Comparison of ENCODE assay signal across 40 mouse cellular contexts in genomic region chr3:69194496-69194895, GRCm38 (mm10). TPM values are rescaled to one million over a fixed set of nuclear protein-coding genes. Genes with fewer than 3 reads are reported as not detected.
DNase-seq lines count a peak whose midpoint lies in the region; ATAC-seq and TF ChIP-seq lines count a peak whose summit lies in the region.
"Had no signal": no experiment of that assay in that cellular context is flagged by ENCODE, and none has a peak within 500 bp of the region (broad histone marks: within the 10 kb centered on the region; RNA-seq: fewer than 3 reads in every experiment).

No protein-coding gene starts in this region.

- H3K4me1 ChIP-seq in heart, embryonic 12.5 days (replicated peaks): no peaks in the 10 kb centered on the region; the same call in 1 of the 2 replicates
- peaks cover 31% of the 10 kb centered on the region for H3K4me1 ChIP-seq in limb, embryonic 10.5 days
- no peaks in the 10 kb centered on the region for H3K4me1 ChIP-seq in liver, embryonic 12.5 days
- H3K4me1 ChIP-seq: heart, embryonic 10.5 days had no signal

- no peaks in the 10 kb centered on the region for H3K9me3 ChIP-seq in heart, embryonic 12.5 days (replicated peaks)
- no peaks in the 10 kb centered on the region for H3K9me3 ChIP-seq in limb, embryonic 10.5 days (replicated peaks)
- no peaks in the 10 kb centered on the region for H3K9me3 ChIP-seq in liver, embryonic 12.5 days (replicated peaks)
- H3K9me3 ChIP-seq: embryonic facial prominence, embryonic 12.5 days; heart, embryonic 10.5 days; hindbrain, embryonic 13.5 days; limb, embryonic 15.5 days had no signal

- H3K4me3 ChIP-seq in heart, embryonic 12.5 days: no peak overlapping the region
- H3K4me3 ChIP-seq in layer of hippocampus, adult 2 months: no peak overlapping the region
- H3K4me3 ChIP-seq in limb, embryonic 10.5 days: no peak overlapping the region
- H3K4me3 ChIP-seq in liver, embryonic 12.5 days: no peak overlapping the region
- H3K4me3 ChIP-seq: embryonic facial prominence, embryonic 12.5 days; heart, embryonic 10.5 days; hindbrain, embryonic 13.5 days; limb, embryonic 15.5 days had no signal

- no peak for ATAC-seq in heart, embryonic 12.5 days (ENCODE audit: insufficient number of reproducible peaks, low FRiP score)
- no peak for ATAC-seq in liver, embryonic 12.5 days
- ATAC-seq: activated CD4-positive, CD25-positive, alpha-beta regulatory T cell, adult 4 months; forebrain, embryonic 16.5 days had no signal

- H3K36me3 ChIP-seq in heart, embryonic 12.5 days: no peaks in the 10 kb centered on the region
- H3K36me3 ChIP-seq in limb, embryonic 10.5 days: no peaks in the 10 kb centered on the region
- no peaks in the 10 kb centered on the region for H3K36me3 ChIP-seq in liver, embryonic 12.5 days
- H3K36me3 ChIP-seq: embryonic facial prominence, embryonic 12.5 days; heart, embryonic 10.5 days; hindbrain, embryonic 13.5 days; limb, embryonic 15.5 days had no signal

- TF ChIP-seq CTCF in layer of hippocampus, adult 2 months (conservative IDR thresholded peaks at IDR 0.05): no peak

- peak; percentile 38 for DNase-seq in adrenal gland, adult 2 months
- no peak for DNase-seq in adrenal gland, postnatal 4 days (ENCODE audit: low spot score in 2 of 2)
- DNase-seq in heart, adult 11 months: peak; percentile 55
- no peak for DNase-seq in layer of hippocampus, adult 2 months (ENCODE audit: low spot score in 2 of 2)
- DNase-seq in layer of hippocampus, adult 8-10 months (ENCODE audit: low spot score in 2 of 2): no peak
- no peak for DNase-seq in limb, embryonic 10.5 days (ENCODE audit: low spot score)
- DNase-seq: adrenal gland, adult 8-10 months; cerebellum, adult 11 months; cerebellum, adult 9-10 months; cerebellum, postnatal 36 days; heart, postnatal 36 days; kidney, adult 8-10 months; kidney, postnatal 14 days; layer of hippocampus, postnatal 36 days; left cerebral cortex, postnatal 4 days; lung, adult 2 months; lung, postnatal 10 days; midbrain, embryonic 14.5 days; right cerebral cortex, postnatal 14 days; thymus, adult 18-20 months; thymus, postnatal 25 days had no signal

- 63% methylated on average over 9 of the region's 9 CpGs for WGBS in heart, embryonic 12.5 days
- 43% methylated on average over 9 of the region's 9 CpGs for WGBS in limb, embryonic 10.5 days
- 60% methylated on average over 9 of the region's 9 CpGs for WGBS in liver, embryonic 12.5 days (ENCODE audit: insufficient replicate concordance)

- H3K27ac ChIP-seq in heart, embryonic 12.5 days (ENCODE audit: poor library complexity, severe bottlenecking): no peak overlapping the region
- H3K27ac ChIP-seq in layer of hippocampus, adult 2 months: 0 out of 2 replicates have a peak overlapping the region, but pooled peaks have one; percentile 10
- no peak overlapping the region for H3K27ac ChIP-seq in limb, embryonic 10.5 days
- H3K27ac ChIP-seq in liver, embryonic 12.5 days: no peak overlapping the region
- H3K27ac ChIP-seq: embryonic facial prominence, embryonic 12.5 days; heart, embryonic 10.5 days; hindbrain, embryonic 13.5 days; limb, embryonic 15.5 days; liver, embryonic 14.5 days; macrophage had no signal

- no peak overlapping the region for H3K4me2 ChIP-seq in heart, embryonic 12.5 days
- H3K4me2 ChIP-seq in liver, embryonic 12.5 days: no peak overlapping the region
- H3K4me2 ChIP-seq: embryonic facial prominence, embryonic 12.5 days; hindbrain, embryonic 13.5 days; limb, embryonic 15.5 days had no signal

- H3K9ac ChIP-seq in heart, embryonic 12.5 days: no peak overlapping the region
- H3K9ac ChIP-seq in liver, embryonic 12.5 days: no peak overlapping the region
- H3K9ac ChIP-seq: embryonic facial prominence, embryonic 12.5 days; hindbrain, embryonic 13.5 days; limb, embryonic 15.5 days; liver, embryonic 14.5 days had no signal

- no peaks in the 10 kb centered on the region for H3K27me3 ChIP-seq in heart, embryonic 12.5 days (replicated peaks)
- H3K27me3 ChIP-seq in limb, embryonic 10.5 days (ENCODE audit: low read depth, poor library complexity, severe bottlenecking): no peaks in the 10 kb centered on the region
- no peaks in the 10 kb centered on the region for H3K27me3 ChIP-seq in liver, embryonic 12.5 days (replicated peaks)
- H3K27me3 ChIP-seq: CH12.LX; embryonic facial prominence, embryonic 12.5 days; hindbrain, embryonic 13.5 days; limb, embryonic 15.5 days had no signal

RNA-seq across cellular contexts. Expression of gene Arl14, which starts 27.7 kb away (rescaled TPM):
- total RNA-seq in adrenal gland, adult 2 months (2021): not detected
- polyA plus RNA-seq in adrenal gland, adult 2 months (2012; rRNA removed): not detected in 2 replicates
- not detected for total RNA-seq in adrenal gland, postnatal 4 days (2021)
- not detected in 2 replicates for polyA plus RNA-seq in heart, embryonic 12.5 days (2016; fragmentation: Nextera tagmentation; extraction: Ambion mirVana)
- total RNA-seq in layer of hippocampus, adult 2 months (2021): not detected
- total RNA-seq in layer of hippocampus, adult 8-10 months (2022): not detected
- not detected in 2 replicates for polyA plus RNA-seq in limb, embryonic 10.5 days (2016; fragmentation: Nextera tagmentation; extraction: Ambion mirVana)
- polyA plus RNA-seq in liver, embryonic 12.5 days (2016; fragmentation: Nextera tagmentation; extraction: Ambion mirVana): not detected in 2 replicates
- total RNA-seq: adrenal gland, adult 8-10 months; CH12.LX; ES-E14; gastrocnemius, adult 8-10 months; heart, postnatal 36 days; layer of hippocampus, postnatal 36 days; left cerebral cortex, postnatal 4 days; megakaryocyte-erythroid progenitor cell, adult 5-6 weeks had no signal
- polyA plus RNA-seq: activated CD4-positive, CD25-positive, alpha-beta regulatory T cell, adult 4 months; C2C12; embryonic facial prominence, embryonic 12.5 days; forebrain, embryonic 11.5 days; forebrain, embryonic 16.5 days; gonadal fat pad, adult 2 months; heart, embryonic 10.5 days; heart, embryonic 16.5 days; hindbrain, embryonic 13.5 days; limb, embryonic 15.5 days; liver, embryonic 14.5 days; lung, adult 2 months; macrophage; midbrain, embryonic 14.5 days; neural tube, embryonic 14.5 days had no signal

Comparison
In these comparisons a context has a peak if more than half of its experiments do, and no peak if none do; other contexts are left out.
1. DNase-seq: peak in adrenal gland, adult 2 months (single experiment) and heart, adult 11 months (single experiment); none in adrenal gland, postnatal 4 days (0 of 2), layer of hippocampus, adult 2 months (0 of 2), layer of hippocampus, adult 8-10 months (0 of 2) and limb, embryonic 10.5 days (single experiment).